26 mouse cellular contexts compared by ENCODE assay signal in genomic region chr12:100928286-100928685, GRCm38 (mm10). TPM values are rescaled to one million over a fixed set of nuclear protein-coding genes. Genes with fewer than 3 reads are reported as not detected.
DNase-seq lines count a peak whose midpoint lies in the region; ATAC-seq and TF ChIP-seq lines count a peak whose summit lies in the region.
"Had no signal": no experiment of that assay in that cellular context is flagged by ENCODE, and none has a peak within 500 bp of the region (broad histone marks: within the 10 kb centered on the region; RNA-seq: fewer than 3 reads in every experiment).

No protein-coding gene starts in this region.

- H3K9me3 ChIP-seq in CH12.LX (replicated peaks; ENCODE audit: low read length) = peaks cover 14% of the 10 kb centered on the region
- H3K9me3 ChIP-seq in hindbrain, embryonic 14.5 days (ENCODE audit: control insufficient read depth, low read length) = no peaks in the 10 kb centered on the region
- H3K9me3 ChIP-seq: embryonic facial prominence, embryonic 12.5 days; embryonic facial prominence, embryonic 15.5 days; G1E; heart, embryonic 12.5 days; heart, embryonic 15.5 days; hindbrain, embryonic 15.5 days; intestine, embryonic 15.5 days had no signal

- H3K4me2 ChIP-seq in CH12.LX (ENCODE audit: insufficient read depth, low read depth, poor library complexity, severe bottlenecking) = no peak overlapping the region
- no peak overlapping the region for H3K4me2 ChIP-seq in hindbrain, embryonic 14.5 days (replicated peaks)
- H3K4me2 ChIP-seq: embryonic facial prominence, embryonic 12.5 days; embryonic facial prominence, embryonic 15.5 days; heart, embryonic 12.5 days; heart, embryonic 15.5 days; hindbrain, embryonic 15.5 days; intestine, embryonic 15.5 days had no signal

- no peak overlapping the region for H3K9ac ChIP-seq in CH12.LX (ENCODE audit: insufficient read depth, low read depth)
- no peak overlapping the region for H3K9ac ChIP-seq in hindbrain, embryonic 14.5 days
- H3K9ac ChIP-seq: embryonic facial prominence, embryonic 12.5 days; embryonic facial prominence, embryonic 15.5 days; forebrain, postnatal 0 days; heart, embryonic 12.5 days; heart, embryonic 15.5 days; hindbrain, embryonic 15.5 days; intestine, embryonic 15.5 days had no signal

- H3K4me1 ChIP-seq in CH12.LX (ENCODE audit: control insufficient read depth in 1 of 2, insufficient read depth in 2 of 2) = peaks cover 5 to 25% of the 10 kb centered on the region in 2 experiments
- no peaks in the 10 kb centered on the region for H3K4me1 ChIP-seq in small intestine, adult 2 months (ENCODE audit: control insufficient read depth, insufficient read depth, insufficient read length, low read length)
- no peaks in the 10 kb centered on the region for H3K4me1 ChIP-seq in hindbrain, embryonic 14.5 days (replicated peaks; ENCODE audit: control insufficient read depth, insufficient read depth, low read length)
- H3K4me1 ChIP-seq: embryonic facial prominence, embryonic 12.5 days; embryonic facial prominence, embryonic 15.5 days; heart, embryonic 12.5 days; heart, embryonic 15.5 days; hindbrain, embryonic 15.5 days; intestine, embryonic 15.5 days had no signal

- peaks cover 76 to 92% of the 10 kb centered on the region in 2 experiments for H3K36me3 ChIP-seq in CH12.LX (replicated peaks in 1 of 2; ENCODE audit: control insufficient read depth in 1 of 2, insufficient read depth in 1 of 2, low read length in 1 of 2)
- H3K36me3 ChIP-seq in small intestine, adult 2 months (ENCODE audit: control insufficient read depth, insufficient read depth, low read length) = peaks cover 73% of the 10 kb centered on the region
- peaks cover 46% of the 10 kb centered on the region for H3K36me3 ChIP-seq in hindbrain, embryonic 14.5 days (replicated peaks; ENCODE audit: control insufficient read depth, insufficient read depth)
- H3K36me3 ChIP-seq: embryonic facial prominence, embryonic 12.5 days; embryonic facial prominence, embryonic 15.5 days; heart, embryonic 12.5 days; heart, embryonic 15.5 days had no signal

- dilution Hi-C loops in CH12.LX (cut with MboI; ENCODE audit: extremely low pct_ligation_motif_present, extremely low pct_unique_long_range_greater_than_20kb, low sequenced_read_pairs) = no loop called here

- no peak for ATAC-seq in frontal cortex, adult (ENCODE audit: low TSS enrichment)
- no peak for ATAC-seq in hindbrain, embryonic 14.5 days (ENCODE audit: low FRiP score)
- ATAC-seq: forebrain, embryonic 14.5 days; forebrain, postnatal 0 days; intestine, embryonic 15.5 days had no signal

- TF ChIP-seq CTCF in CH12.LX (conservative IDR thresholded peaks at IDR 0.05 in 1 of 2, IDR thresholded peaks at IDR 0.05 in 1 of 2; ENCODE audit: low read depth in 2 of 2, low read length in 2 of 2) = no peak
- TF ChIP-seq CTCF in small intestine, adult 2 months (IDR thresholded peaks at IDR 0.05; ENCODE audit: extremely low read depth, insufficient read length, insufficient replicate concordance, low read depth, low read length) = 0 out of 2 replicates have a peak, but pooled peaks have one; percentile 2

- no peaks in the 10 kb centered on the region for H3K27me3 ChIP-seq in CH12.LX (replicated peaks)
- H3K27me3 ChIP-seq in small intestine, adult 2 months (ENCODE audit: control insufficient read depth, insufficient read depth, low read length) = no peaks in the 10 kb centered on the region
- no peaks in the 10 kb centered on the region for H3K27me3 ChIP-seq in hindbrain, embryonic 14.5 days (ENCODE audit: control insufficient read depth, insufficient read depth, low read length)
- H3K27me3 ChIP-seq: embryonic facial prominence, embryonic 12.5 days; embryonic facial prominence, embryonic 15.5 days; heart, embryonic 15.5 days; hindbrain, embryonic 15.5 days; intestine, embryonic 15.5 days had no signal

- H3K79me2 ChIP-seq in CH12.LX (replicated peaks; ENCODE audit: control insufficient read depth, extremely low read depth, insufficient read depth, poor library complexity, severe bottlenecking) = no peaks in the 10 kb centered on the region

- in situ Hi-C loops in CH12.LX (cut with MboI; ENCODE audit: low pct_ligation_motif_present, low pct_unique_long_range_greater_than_20kb, low sequenced_read_pairs) = no loop called here

- TF ChIP-seq POLR2A in CH12.LX (IDR thresholded peaks at IDR 0.05; ENCODE audit: low read depth, low read length) = no peak
- no peak for TF ChIP-seq POLR2A in small intestine, adult 2 months (IDR thresholded peaks at IDR 0.05; ENCODE audit: low read depth, low read length)

- TF ChIP-seq EP300 in CH12.LX (IDR thresholded peaks at IDR 0.05; ENCODE audit: low read length) = no peak

- no peak overlapping the region for H3K4me3 ChIP-seq in CH12.LX (replicated peaks in 1 of 3; ENCODE audit: low read depth in 2 of 3, low read length in 2 of 3, poor library complexity in 1 of 3)
- H3K4me3 ChIP-seq in small intestine, adult 2 months (ENCODE audit: low read depth, low read length) = no peak overlapping the region
- no peak overlapping the region for H3K4me3 ChIP-seq in hindbrain, embryonic 14.5 days (replicated peaks; ENCODE audit: low read length)
- H3K4me3 ChIP-seq: embryonic facial prominence, embryonic 12.5 days; embryonic facial prominence, embryonic 15.5 days; heart, embryonic 12.5 days; heart, embryonic 15.5 days; hindbrain, embryonic 15.5 days; intestine, embryonic 15.5 days had no signal

- no peak for TF ChIP-seq RAD21 in CH12.LX (IDR thresholded peaks at IDR 0.05; ENCODE audit: low read depth, low read length)

- peak; percentile 24 for DNase-seq in adrenal gland, postnatal 14 days
- no peak for DNase-seq in adrenal gland, adult 8-10 months
- DNase-seq in 3T3-L1 (ENCODE audit: low read depth, low spot score) (peak; percentile 16), CH12.LX (ENCODE audit: extremely low read depth) (peak; percentile 60), MN1 (ENCODE audit: low spot score) (no peak)
- DNase-seq in hindbrain, embryonic 14.5 days (ENCODE audit: low spot score) = no peak
- DNase-seq: adrenal gland, adult 2 months; adrenal gland, postnatal 36 days; cerebellum, adult 18-20 months; cerebellum, adult 9-10 months; cerebellum, postnatal 14 days; forebrain, postnatal 0 days; gastrocnemius, postnatal 25 days; heart, adult 18-20 months; heart, postnatal 10 days; heart, postnatal 4 days had no signal

- H3K27ac ChIP-seq in CH12.LX (ENCODE audit: insufficient read depth, low read depth) = no peak overlapping the region
- no peak overlapping the region for H3K27ac ChIP-seq in small intestine, adult 2 months (ENCODE audit: insufficient read depth, low read depth, low read length)
- no peak overlapping the region for H3K27ac ChIP-seq in hindbrain, embryonic 14.5 days
- H3K27ac ChIP-seq: embryonic facial prominence, embryonic 12.5 days; embryonic facial prominence, embryonic 15.5 days; heart, embryonic 15.5 days; hindbrain, embryonic 15.5 days; intestine, embryonic 15.5 days had no signal

- WGBS in small intestine, adult 2 months = 78% methylated on average over 9 of the region's 9 CpGs
- 95% methylated on average over 9 of the region's 9 CpGs for WGBS in hindbrain, embryonic 14.5 days

TF ChIP-seq in CH12.LX, 34 proteins besides CTCF, POLR2A, EP300 and RAD21:
- TF ChIP-seq MAFK (IDR thresholded peaks at IDR 0.05; ENCODE audit: insufficient replicate concordance, low read length) (no peak), ZNF384 (IDR thresholded peaks at IDR 0.05; ENCODE audit: low read depth, low read length) (peak; percentile 53; the same call in 1 of the 2 replicates)

RNA-seq across cellular contexts. Expression of gene Gpr68, which starts 20.3 kb away (rescaled TPM):
- 0.85 and 3.1 TPM in 2 replicates for total RNA-seq in adrenal gland, postnatal 14 days (2021)
- 1 to 10 TPM; 1.3 to 4.4 (median 2.1) TPM for total RNA-seq in adrenal gland, adult 8-10 months (2022)
- total RNA-seq in CH12.LX (2012; rRNA removed) (2.3 and 4.2 TPM in 2 replicates), CH12.LX (2014; rRNA removed) (1.2 TPM in 2 replicates)
- 1.5 and 1.6 TPM in 2 replicates for polyA plus RNA-seq in CH12.LX (2012; ENCODE audit: insufficient read length, low read depth)
- 3.0 and 6.0 TPM in 2 replicates for polyA plus RNA-seq in small intestine, adult 2 months (2012; rRNA removed)
- 3.1 and 3.7 TPM in 2 replicates for polyA plus RNA-seq in hindbrain, embryonic 14.5 days (2014; fragmentation: Nextera tagmentation; extraction: Ambion mirVana)
- polyA plus RNA-seq: G1E had no signal

Comparison
In these comparisons a context has a peak if more than half of its experiments do, and no peak if none do; other contexts are left out.
1. DNase-seq: peak in adrenal gland, postnatal 14 days (single experiment), 3T3-L1 (single experiment) and CH12.LX (single experiment); none in adrenal gland, adult 8-10 months (single experiment), MN1 (single experiment) and hindbrain, embryonic 14.5 days (single experiment).